Mouse (Mus musculus) olfactory bulb, adult 2 months (tissue): ENCODE measurements around the gene Olfr370.

Source experiments
- CTCF ChIP-seq: fragments of 200-500 bp; IDR thresholded peaks from 2 replicates; pipeline ENCODE4 v1.5.1; 2012; ENCODE audit warnings: low read depth, mild to moderate bottlenecking, low read length, moderate library complexity; ENCODE audit not compliant: insufficient read depth
- POLR2A ChIP-seq: fragments of 200-500 bp; IDR thresholded peaks from 2 replicates; pipeline ENCODE4 v1.6.1; 2012; ENCODE audit warnings: mild to moderate bottlenecking, low read depth, low read length, moderate library complexity; ENCODE audit not compliant: insufficient read depth

DNA sequence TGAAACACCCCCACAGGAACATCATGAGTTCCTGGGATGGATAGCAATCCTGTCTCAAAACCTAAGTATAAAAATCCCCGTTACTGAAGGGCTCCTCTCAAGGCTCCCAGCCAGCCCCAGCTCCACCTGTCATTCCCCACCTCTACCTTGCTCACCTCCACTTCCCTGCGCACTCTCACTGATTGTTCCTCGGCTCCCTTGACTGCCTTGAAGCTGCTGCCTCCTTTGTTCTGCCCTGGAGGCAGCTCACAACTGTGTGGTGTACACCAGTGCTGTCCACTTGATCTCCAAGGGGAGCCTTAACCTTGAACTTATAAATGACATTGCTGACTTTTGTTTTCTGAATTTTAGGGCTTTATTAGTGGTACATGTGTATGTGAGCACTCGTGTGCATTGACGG is 32.5 kb downstream of the Olfr370 start:
- TF ChIP-seq CTCF: no peak
- no peak for TF ChIP-seq POLR2A
